In genomic region chr9:114731011-114731755, GRCm38 (mm10) we compare ENCODE assay signal across 8 mouse cellular contexts. TPM values are rescaled to one million over a fixed set of nuclear protein-coding genes. Genes with fewer than 3 reads are reported as not detected.
DNase-seq lines count a peak whose midpoint lies in the region; ATAC-seq and TF ChIP-seq lines count a peak whose summit lies in the region.

Gene Cmtm6 (plus strand): TSS chr9:114731116.

- no peaks in the 10 kb centered on the region for H3K36me3 ChIP-seq in forebrain, embryonic 10.5 days (replicated peaks)
- H3K36me3 ChIP-seq in heart, embryonic 15.5 days: no peaks in the 10 kb centered on the region
- H3K36me3 ChIP-seq in liver, embryonic 14.5 days (replicated peaks; ENCODE audit: control insufficient read depth, insufficient read depth, low read depth): no peaks in the 10 kb centered on the region
- no peaks in the 10 kb centered on the region for H3K36me3 ChIP-seq in neural tube, embryonic 11.5 days (ENCODE audit: control insufficient read depth, insufficient read depth, low read length)
- H3K36me3 ChIP-seq in stomach, postnatal 0 days (ENCODE audit: control insufficient read depth, insufficient read depth, low read length): no peaks in the 10 kb centered on the region

- no peaks in the 10 kb centered on the region for H3K27me3 ChIP-seq in forebrain, embryonic 10.5 days (ENCODE audit: poor library complexity, severe bottlenecking)
- H3K27me3 ChIP-seq in heart, embryonic 15.5 days: no peaks in the 10 kb centered on the region
- H3K27me3 ChIP-seq in liver, embryonic 14.5 days (ENCODE audit: control insufficient read depth, insufficient read depth, low read length): no peaks in the 10 kb centered on the region
- H3K27me3 ChIP-seq in neural tube, embryonic 11.5 days (ENCODE audit: control insufficient read depth, insufficient read depth, low read length): no peaks in the 10 kb centered on the region
- H3K27me3 ChIP-seq in stomach, postnatal 0 days (ENCODE audit: control insufficient read depth, insufficient read depth, low read length): no peaks in the 10 kb centered on the region

- peak within 1 kb of the TSS; percentile 92 for H3K27ac ChIP-seq in forebrain, embryonic 10.5 days
- H3K27ac ChIP-seq in heart, embryonic 15.5 days: peak within 1 kb of the TSS; percentile 95
- peak within 1 kb of the TSS; percentile 89 for H3K27ac ChIP-seq in liver, embryonic 14.5 days
- H3K27ac ChIP-seq in neural tube, embryonic 11.5 days (ENCODE audit: low read depth, low read length): peak within 1 kb of the TSS; percentile 76
- H3K27ac ChIP-seq in stomach, postnatal 0 days (replicated peaks): peak within 1 kb of the TSS; percentile 95

- WGBS in forebrain, embryonic 10.5 days: under 1% methylated on average over 53 of the region's 53 CpGs
- under 1% methylated on average over 53 of the region's 53 CpGs for WGBS in heart, embryonic 15.5 days
- under 1% methylated on average over 52 of the region's 53 CpGs for WGBS in liver, embryonic 14.5 days (ENCODE audit: insufficient replicate concordance)
- WGBS in neural tube, embryonic 11.5 days: under 1% methylated on average over 53 of the region's 53 CpGs
- under 1% methylated on average over 53 of the region's 53 CpGs for WGBS in stomach, postnatal 0 days

- DNase-seq in CD8-positive naive resting alpha-beta T cell, adult 2 months (ENCODE audit: low read depth in 2 of 2, low spot score in 2 of 2): peak; percentile 97 to 98
- peak; percentile 93 for DNase-seq in c-Kit-positive CD71-negative TER-119-negative erythroid progenitor cells, embryonic 14.5 days (ENCODE audit: low read depth)
- DNase-seq in forebrain, embryonic 10.5 days (ENCODE audit: extremely low spot score, low spot score): peak; percentile 98
- peak; percentile 98 to 99 for DNase-seq in kidney, postnatal 25 days
- peak; percentile 90 to 93 (median 91) for DNase-seq in liver, embryonic 14.5 days (ENCODE audit: low read depth in 3 of 3, low spot score in 3 of 3)
- peak; percentile 96 for DNase-seq in neural tube, embryonic 11.5 days (ENCODE audit: low spot score)
- peak; percentile 99 for DNase-seq in stomach, postnatal 0 days (ENCODE audit: low spot score)

- ATAC-seq in heart, embryonic 15.5 days (replicated peaks; ENCODE audit: insufficient number of reproducible peaks, insufficient read depth, low FRiP score, low read depth): peak; percentile 90
- peak; percentile 90 for ATAC-seq in liver, embryonic 14.5 days (ENCODE audit: insufficient read depth)
- ATAC-seq in neural tube, embryonic 11.5 days (ENCODE audit: insufficient read depth, low FRiP score, low TSS enrichment): peak; percentile 88
- peak; percentile 88 for ATAC-seq in stomach, postnatal 0 days (ENCODE audit: low FRiP score, low TSS enrichment)

- H3K4me3 ChIP-seq in forebrain, embryonic 10.5 days: peak within 1 kb of the TSS; percentile 91
- H3K4me3 ChIP-seq in heart, embryonic 15.5 days: peak within 1 kb of the TSS; percentile 91
- peak within 1 kb of the TSS; percentile 84 to 96 for H3K4me3 ChIP-seq in liver, embryonic 14.5 days (ENCODE audit: insufficient read depth in 1 of 2, low read depth in 2 of 2, low read length in 2 of 2)
- H3K4me3 ChIP-seq in neural tube, embryonic 11.5 days (ENCODE audit: low read depth, low read length): peak within 1 kb of the TSS; percentile 71
- H3K4me3 ChIP-seq in stomach, postnatal 0 days (ENCODE audit: low read depth, low read length): peak within 1 kb of the TSS; percentile 71

- TF ChIP-seq EP300 in liver, embryonic 14.5 days (IDR thresholded peaks at IDR 0.05; ENCODE audit: low read depth): no peak
- TF ChIP-seq EP300 in stomach, postnatal 0 days (optimal IDR thresholded peaks at IDR 0.05): no peak

- TF ChIP-seq CTCF in liver, embryonic 14.5 days (IDR thresholded peaks at IDR 0.05; ENCODE audit: low read depth): peak; percentile 72
- TF ChIP-seq CTCF in stomach, postnatal 0 days (IDR thresholded peaks at IDR 0.05; ENCODE audit: low read depth): peak; percentile 70

- H3K9me3 ChIP-seq in forebrain, embryonic 10.5 days: no peaks in the 10 kb centered on the region
- H3K9me3 ChIP-seq in heart, embryonic 15.5 days (replicated peaks): no peaks in the 10 kb centered on the region
- H3K9me3 ChIP-seq in liver, embryonic 14.5 days (ENCODE audit: control insufficient read depth, low read length): no peaks in the 10 kb centered on the region
- no peaks in the 10 kb centered on the region for H3K9me3 ChIP-seq in neural tube, embryonic 11.5 days (ENCODE audit: control insufficient read depth, low read length)
- H3K9me3 ChIP-seq in stomach, postnatal 0 days (ENCODE audit: control insufficient read depth, low read length): no peaks in the 10 kb centered on the region

- H3K4me1 ChIP-seq in forebrain, embryonic 10.5 days: peaks cover 29% of the 10 kb centered on the region
- H3K4me1 ChIP-seq in heart, embryonic 15.5 days (replicated peaks): peaks cover 35% of the 10 kb centered on the region
- H3K4me1 ChIP-seq in liver, embryonic 14.5 days (replicated peaks; ENCODE audit: control insufficient read depth in 2 of 2, insufficient read depth in 2 of 2, low read length in 1 of 2): peaks cover 31 to 32% of the 10 kb centered on the region in 2 experiments
- peaks cover 8% of the 10 kb centered on the region for H3K4me1 ChIP-seq in neural tube, embryonic 11.5 days (ENCODE audit: control insufficient read depth, insufficient read depth, low read length)
- 0 out of 2 replicates have a peak, but pooled peaks cover 5% of the 10 kb centered on the region for H3K4me1 ChIP-seq in stomach, postnatal 0 days (replicated peaks; ENCODE audit: control insufficient read depth, insufficient read depth)

- peak within 1 kb of the TSS; percentile 64 for H3K4me2 ChIP-seq in heart, embryonic 15.5 days
- H3K4me2 ChIP-seq in liver, embryonic 14.5 days (ENCODE audit: low read depth): peak within 1 kb of the TSS; percentile 96
- peak within 1 kb of the TSS; percentile 62 for H3K4me2 ChIP-seq in neural tube, embryonic 11.5 days (ENCODE audit: low read depth)
- peak within 1 kb of the TSS; percentile 64 for H3K4me2 ChIP-seq in stomach, postnatal 0 days (replicated peaks; ENCODE audit: low read depth)

- H3K9ac ChIP-seq in heart, embryonic 15.5 days: peak within 1 kb of the TSS; percentile 92
- peak within 1 kb of the TSS; percentile 88 for H3K9ac ChIP-seq in liver, embryonic 14.5 days (replicated peaks)
- peak within 1 kb of the TSS; percentile 81 for H3K9ac ChIP-seq in neural tube, embryonic 11.5 days (ENCODE audit: low read length)
- H3K9ac ChIP-seq in stomach, postnatal 0 days (ENCODE audit: low read length): peak within 1 kb of the TSS; percentile 81

RNA-seq across cellular contexts. Expression of gene Cmtm6, which starts in this region (rescaled TPM):
- polyA plus RNA-seq in forebrain, embryonic 10.5 days (2016; fragmentation: Nextera tagmentation; extraction: Ambion mirVana): 29.1 and 29.9 TPM in 2 replicates
- polyA plus RNA-seq in heart, embryonic 15.5 days (2015; fragmentation: Nextera tagmentation; extraction: Ambion mirVana): 39.3 and 47.0 TPM in 2 replicates
- polyA plus RNA-seq in liver, embryonic 14.5 days (2012; rRNA removed): 8.7 and 10.8 TPM in 2 replicates
- 20.1 and 24.2 TPM in 2 replicates for polyA plus RNA-seq in liver, embryonic 14.5 days (2014; fragmentation: Nextera tagmentation; extraction: Ambion mirVana)
- 24.1 and 25.7 TPM in 2 replicates for polyA plus RNA-seq in neural tube, embryonic 11.5 days (2014; fragmentation: Nextera tagmentation; extraction: Ambion mirVana)
- polyA plus RNA-seq in stomach, postnatal 0 days (2015; fragmentation: Nextera tagmentation; extraction: Ambion mirVana): 50.9 and 53.9 TPM in 2 replicates

Comparison
In these comparisons a context has a peak if more than half of its experiments do, and no peak if none do; other contexts are left out.
1. Peak in every context shown above with its lines: DNase-seq, ATAC-seq, H3K4me3 ChIP-seq and H3K27ac ChIP-seq.